Mouse (Mus musculus): Measurements from ENCODE around the gene Olfr91.

DNA sequence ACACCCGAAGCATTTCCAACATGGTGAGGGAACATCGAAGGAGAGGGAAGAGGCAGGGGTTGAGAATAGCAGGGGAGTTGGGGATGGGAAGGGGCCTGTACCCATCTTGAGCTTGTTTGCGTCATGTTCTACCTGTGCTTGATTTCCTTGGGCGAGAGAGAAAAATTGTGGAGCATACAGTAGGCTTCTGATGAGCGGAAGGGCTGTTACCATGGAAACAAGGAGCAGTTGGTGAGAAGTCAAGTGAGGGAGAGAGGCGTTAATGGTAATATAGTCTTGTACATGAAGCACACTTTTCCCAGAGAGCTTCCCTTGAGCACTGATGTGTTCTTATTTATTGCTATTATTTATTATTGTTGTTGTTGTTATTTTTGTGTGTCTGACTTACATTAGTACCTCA is 41.1 kb downstream of the Olfr91 start:
- TF ChIP-seq CTCF (IDR thresholded peaks at IDR 0.05; ENCODE audit: borderline replicate concordance, insufficient read depth, low read depth, low read length) (no peak), POLR2A (IDR thresholded peaks at IDR 0.05; ENCODE audit: borderline replicate concordance, insufficient read depth, low read length) (no peak)
